Mouse (Mus musculus): ENCODE measurements around the gene Glt8d2. TPM values are rescaled to one million over a fixed set of nuclear protein-coding genes. Genes with fewer than 3 reads are reported as not detected.
A peak's percentile ranks its signal among the peaks of the same experiment; 100 is the strongest.

Glt8d2 gene
- polyA plus RNA-seq (2015; fragmentation: Nextera tagmentation; extraction: Ambion mirVana), result 14.0 and 15.0 TPM in 2 replicates

DNA sequence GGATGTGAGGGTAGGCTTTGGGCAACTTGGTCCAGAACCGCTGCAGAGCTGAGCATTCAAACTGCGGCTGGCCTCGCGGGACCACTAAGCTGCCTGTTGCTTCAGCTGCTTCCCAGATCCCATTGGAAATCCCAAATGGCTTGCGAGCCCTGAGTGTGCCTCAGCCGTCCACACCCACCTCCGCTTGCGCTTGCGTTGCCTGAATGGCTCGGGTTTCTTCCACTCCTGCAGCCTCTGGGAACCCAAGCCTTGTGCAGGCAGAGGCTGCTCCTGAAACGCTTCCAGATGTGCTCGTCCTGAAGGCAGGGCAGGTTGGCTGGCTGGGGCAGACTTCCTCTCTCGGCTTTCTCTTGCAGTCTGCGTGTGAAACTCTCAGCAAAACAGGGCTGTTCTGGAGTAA is at the start of gene Glt8d2:
Gene Glt8d2 (minus strand): TSS at position 157 of the 400 bp plus-strand sequence.
- Histone ChIP-seq H3K9ac (peak within 1 kb of the TSS; percentile 58), H3K27me3 (no peaks in the 10 kb centered on the region), H3K27ac (peak within 1 kb of the TSS; percentile 88), H3K9me3 (no peaks in the 10 kb centered on the region), H3K4me1 (peaks cover 22% of the 10 kb centered on the region), H3K36me3 (no peaks in the 10 kb centered on the region), H3K4me3 (peak within 1 kb of the TSS; percentile 42), H3K4me2 (replicated peaks) (peak within 1 kb of the TSS; percentile 60)
- under 1% methylated on average over 14 of the region's 14 CpGs for WGBS
- peak; percentile 98 for ATAC-seq (ENCODE audit: low FRiP score, low read depth)

GRCm38 (mm10) chr10:82699296-82699941 is 9.0 kb upstream of the Glt8d2 start:
- peak overlapping the region; percentile 85 for H3K4me2 ChIP-seq (replicated peaks)
- peak overlapping the region; percentile 87 for H3K9ac ChIP-seq
- ATAC-seq (ENCODE audit: low FRiP score, low read depth), result peak; percentile 76
- H3K4me3 ChIP-seq, result peak overlapping the region; percentile 95
- no peaks in the 10 kb centered on the region for H3K27me3 ChIP-seq
- peak overlapping the region; percentile 67; the same call in 1 of the 2 replicates for H3K27ac ChIP-seq
- no peaks in the 10 kb centered on the region for H3K9me3 ChIP-seq
- under 1% methylated on average over 59 of the region's 59 CpGs for WGBS
- H3K36me3 ChIP-seq, result peaks cover 17% of the 10 kb centered on the region
- peaks cover 16% of the 10 kb centered on the region for H3K4me1 ChIP-seq

DNA sequence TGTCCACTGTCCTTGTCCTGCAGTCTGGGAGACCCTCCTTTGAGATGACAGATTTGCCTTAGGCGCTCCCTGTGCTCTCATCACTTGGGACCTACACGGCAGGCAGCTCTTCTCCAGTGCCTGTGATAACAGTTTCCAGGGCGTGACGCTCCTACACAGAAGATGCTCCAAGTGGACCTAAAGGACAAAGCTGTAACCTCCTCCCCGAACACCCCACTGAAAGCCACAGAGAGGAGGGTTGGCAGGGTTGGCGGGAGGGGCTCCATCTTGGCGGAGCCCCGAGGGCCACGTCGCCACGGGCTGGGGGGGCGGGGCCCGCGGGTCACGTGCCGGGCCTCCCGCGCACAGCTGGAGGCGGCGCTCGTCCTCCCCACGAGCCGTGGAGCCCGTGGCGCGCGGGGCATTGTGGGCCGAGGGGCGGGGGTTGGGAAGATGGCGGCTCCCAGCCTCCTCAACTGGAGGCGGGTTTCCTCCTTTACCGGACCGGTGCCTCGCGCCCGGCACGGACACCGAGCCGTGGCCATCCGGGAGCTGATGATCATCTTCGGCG is 8.3 kb upstream of the Glt8d2 start:
- Histone ChIP-seq H3K4me1 (peaks cover 16% of the 10 kb centered on the region), H3K27me3 (no peaks in the 10 kb centered on the region), H3K4me2 (replicated peaks) (peak overlapping the region; percentile 85), H3K36me3 (peaks cover 13% of the 10 kb centered on the region), H3K4me3 (peak overlapping the region; percentile 95), H3K9me3 (no peaks in the 10 kb centered on the region), H3K27ac (peak overlapping the region; percentile 67; the same call in 1 of the 2 replicates), H3K9ac (peak overlapping the region; percentile 87)
- peak; percentile 94 for ATAC-seq (ENCODE audit: low FRiP score, low read depth)
- WGBS, result under 1% methylated on average over 40 of the region's 42 CpGs

- Histone ChIP-seq H3K36me3 (peaks cover 10% of the 10 kb centered on the region), H3K4me1 (peaks cover 16% of the 10 kb centered on the region), H3K9me3 (no peaks in the 10 kb centered on the region), H3K9ac (no peak overlapping the region), H3K27ac (no peak overlapping the region), H3K4me3 (no peak overlapping the region), H3K27me3 (no peaks in the 10 kb centered on the region), H3K4me2 (replicated peaks) (no peak overlapping the region)
- ATAC-seq (ENCODE audit: low FRiP score, low read depth), result no peak
- WGBS, result 83% methylated on average over 3 of the region's 3 CpGs
These were observed 7.0 kb upstream of the Glt8d2 start for GRCm38 (mm10) chr10:82697305-82697898.

DNA sequence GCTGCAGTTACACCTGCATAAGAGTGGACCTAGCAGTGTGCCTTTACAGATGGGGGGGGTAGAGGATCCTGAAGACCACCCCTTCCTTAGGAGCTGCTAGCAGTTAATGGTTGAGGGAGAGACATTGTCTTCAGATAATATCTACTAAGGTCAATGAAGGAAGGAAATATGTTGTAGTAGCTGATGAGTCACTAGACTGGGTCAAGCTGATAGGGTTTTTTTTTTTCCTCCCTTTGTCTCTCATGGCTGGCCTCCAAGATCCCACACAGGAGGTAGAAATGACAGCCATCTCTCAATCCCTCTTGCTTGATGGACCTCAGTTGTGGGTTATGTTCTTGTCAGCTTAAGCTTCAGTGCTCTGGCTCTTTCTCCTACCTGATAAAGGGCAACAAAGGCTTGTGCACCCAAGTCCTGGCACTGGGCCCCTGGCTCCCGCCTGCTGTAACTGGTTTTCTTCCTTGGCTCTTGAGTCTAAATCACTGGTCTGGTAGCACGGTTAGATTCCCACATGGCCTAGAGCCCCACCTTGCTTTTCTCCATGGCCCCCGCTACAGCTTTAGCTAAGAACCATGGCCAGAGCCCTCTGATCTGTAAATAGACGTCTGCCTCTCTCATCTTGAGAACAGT is 6.1 kb upstream of the Glt8d2 start:
- Histone ChIP-seq H3K36me3 (peaks cover 4% of the 10 kb centered on the region), H3K9me3 (no peaks in the 10 kb centered on the region), H3K27me3 (no peaks in the 10 kb centered on the region), H3K4me1 (peaks cover 17% of the 10 kb centered on the region), H3K4me3 (no peak overlapping the region), H3K27ac (no peak overlapping the region), H3K9ac (no peak overlapping the region), H3K4me2 (replicated peaks) (no peak overlapping the region)
- no peak for ATAC-seq (ENCODE audit: low FRiP score, low read depth)
- 64% methylated on average over 4 of the region's 4 CpGs for WGBS

DNA sequence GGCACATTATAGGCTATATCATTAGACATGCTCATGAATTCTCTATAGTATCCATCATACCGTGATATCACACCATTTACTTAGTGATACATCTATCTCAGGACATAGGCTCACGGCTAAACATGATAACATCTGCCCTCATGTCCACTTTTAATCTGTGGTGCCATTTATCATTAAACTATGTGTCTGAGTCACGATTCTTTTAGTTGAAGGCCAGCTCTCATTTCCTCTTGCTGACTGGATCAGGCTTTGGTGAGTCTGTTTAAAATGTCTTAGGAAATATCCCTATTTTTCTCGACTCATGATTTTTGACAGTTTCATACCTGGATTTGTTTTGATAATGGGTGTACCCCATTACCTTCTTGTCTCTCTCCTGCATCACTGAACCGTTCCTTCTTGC is 5.5 kb upstream of the Glt8d2 start, which contains the start of gene Hcfc2:
Gene Hcfc2 (plus strand): TSS at position 205 of the 400 bp plus-strand sequence.
- WGBS, result 87% methylated on average over 5 of the region's 5 CpGs
- no peak for ATAC-seq (ENCODE audit: low FRiP score, low read depth)
- no peaks in the 10 kb centered on the region for H3K9me3 ChIP-seq

DNA sequence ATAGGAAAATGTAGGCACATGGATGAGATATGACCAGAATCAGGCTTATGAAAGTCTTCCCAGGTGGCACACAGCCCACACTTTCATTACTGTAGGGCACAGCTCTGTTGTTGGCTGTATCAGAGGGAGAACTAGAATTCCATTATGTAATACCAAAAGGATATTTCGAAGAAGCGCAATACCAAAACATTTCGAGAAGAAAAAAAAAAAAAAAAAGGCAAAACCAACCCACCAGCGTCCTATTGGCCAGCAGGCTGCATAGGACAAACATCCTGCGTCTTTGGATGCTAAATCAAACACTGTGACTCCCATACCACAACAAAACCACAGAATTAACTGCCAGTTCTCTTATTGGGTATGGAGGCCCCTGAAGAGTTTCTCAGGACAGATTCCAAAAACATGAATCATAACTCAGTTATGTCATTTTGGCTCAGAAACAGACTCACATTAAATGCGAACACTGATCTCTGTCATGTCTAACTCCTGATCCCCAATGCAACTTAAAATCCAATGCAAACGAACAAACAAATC is 704 bp downstream of the Glt8d2 start:
- peak; percentile 64 for ATAC-seq (ENCODE audit: low FRiP score, low read depth)
- H3K9ac ChIP-seq, result peak overlapping the region; percentile 58
- 51% methylated on average over 7 of the region's 7 CpGs for WGBS

More for the DNA sequence above, 5.5 kb upstream of the Glt8d2 start, which contains the start of gene Hcfc2:
- no peak within 1 kb of the TSS for H3K27ac ChIP-seq
- H3K9ac ChIP-seq, result no peak within 1 kb of the TSS
- no peak within 1 kb of the TSS for H3K4me3 ChIP-seq
- H3K4me1 ChIP-seq, result peaks cover 23% of the 10 kb centered on the region
- H3K27me3 ChIP-seq, result no peaks in the 10 kb centered on the region
- H3K36me3 ChIP-seq, result no peaks in the 10 kb centered on the region
- H3K4me2 ChIP-seq (replicated peaks), result no peak within 1 kb of the TSS

DNA sequence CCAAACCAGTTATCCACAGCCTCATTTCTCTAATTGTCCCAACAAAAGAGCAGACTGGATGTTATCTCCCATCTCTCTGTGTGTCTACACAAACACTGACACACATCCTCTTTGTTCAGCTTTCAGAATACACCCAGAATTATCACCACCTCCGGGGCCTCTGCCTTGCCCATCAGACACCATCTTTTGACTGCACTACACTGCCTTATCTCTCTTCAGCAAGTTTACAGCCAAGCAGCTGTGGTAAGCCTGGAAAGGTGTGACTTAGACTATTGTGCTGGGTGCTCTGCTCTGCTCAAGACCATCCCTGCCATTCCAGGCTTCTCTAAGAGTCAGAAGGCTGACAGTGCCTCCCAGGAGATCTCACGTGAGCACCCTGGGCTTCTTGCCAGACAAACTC is 5.0 kb downstream of the Glt8d2 start:
- Histone ChIP-seq H3K9ac (no peak overlapping the region), H3K4me1 (peaks cover 11% of the 10 kb centered on the region), H3K9me3 (no peaks in the 10 kb centered on the region), H3K4me3 (no peak overlapping the region), H3K27ac (no peak overlapping the region), H3K4me2 (replicated peaks) (no peak overlapping the region), H3K27me3 (no peaks in the 10 kb centered on the region), H3K36me3 (no peaks in the 10 kb centered on the region)
- no peak for ATAC-seq (ENCODE audit: low FRiP score, low read depth)
- 63% methylated on average over 2 of the region's 2 CpGs for WGBS

More for the DNA sequence above, 704 bp downstream of the Glt8d2 start:
- Histone ChIP-seq H3K4me2 (replicated peaks) (peak overlapping the region; percentile 60), H3K4me3 (peak overlapping the region; percentile 42), H3K27ac (peak overlapping the region; percentile 88), H3K36me3 (no peaks in the 10 kb centered on the region), H3K27me3 (no peaks in the 10 kb centered on the region), H3K9me3 (no peaks in the 10 kb centered on the region), H3K4me1 (peaks cover 22% of the 10 kb centered on the region)

- H3K4me1 ChIP-seq, result no peaks in the 10 kb centered on the region
These were observed 8.8 kb downstream of the Glt8d2 start for GRCm38 (mm10) chr10:82681639-82682038.

DNA sequence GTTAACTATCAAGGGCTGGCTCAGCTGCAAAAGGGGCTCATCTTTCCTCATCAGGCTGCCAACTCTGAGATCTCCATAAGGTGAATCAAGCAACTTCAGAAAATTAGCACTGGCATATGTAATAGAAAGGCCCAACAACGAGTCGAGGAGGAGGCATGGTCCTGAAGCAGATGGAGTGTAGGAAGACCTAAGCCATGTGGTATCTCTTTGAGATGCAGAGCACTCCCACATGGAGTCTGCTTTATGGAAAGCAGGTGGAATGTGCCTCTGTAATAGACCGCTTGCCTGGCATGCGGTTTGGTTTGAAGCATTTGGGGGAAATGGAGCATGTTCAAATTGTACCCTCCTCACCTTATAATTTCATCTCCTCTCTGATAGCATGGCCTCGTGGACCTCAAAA is 9.7 kb downstream of the Glt8d2 start:
- no peaks in the 10 kb centered on the region for H3K27me3 ChIP-seq
- no peak overlapping the region for H3K4me2 ChIP-seq (replicated peaks)
- H3K4me3 ChIP-seq, result no peak overlapping the region
- no peaks in the 10 kb centered on the region for H3K4me1 ChIP-seq
- H3K9me3 ChIP-seq, result no peaks in the 10 kb centered on the region
- no peak overlapping the region for H3K9ac ChIP-seq
- 90% methylated on average over 5 of the region's 5 CpGs for whole genome bisulfite sequencing
- no peak for ATAC-seq (ENCODE audit: low FRiP score, low read depth)
- H3K27ac ChIP-seq, result no peak overlapping the region
- H3K36me3 ChIP-seq, result no peaks in the 10 kb centered on the region

More at GRCm38 (mm10) chr10:82681639-82682038, 8.8 kb downstream of the Glt8d2 start:
- 84% methylated on average over 7 of the region's 7 CpGs for WGBS
- no peak overlapping the region for H3K27ac ChIP-seq
- H3K9ac ChIP-seq, result no peak overlapping the region
- no peaks in the 10 kb centered on the region for H3K36me3 ChIP-seq
- no peak overlapping the region for H3K4me3 ChIP-seq
- no peak overlapping the region for H3K4me2 ChIP-seq (replicated peaks)
- no peaks in the 10 kb centered on the region for H3K9me3 ChIP-seq
- H3K27me3 ChIP-seq, result no peaks in the 10 kb centered on the region
- no peak for ATAC-seq (ENCODE audit: low FRiP score, low read depth)

- Histone ChIP-seq H3K9ac (no peak overlapping the region), H3K4me2 (replicated peaks) (no peak overlapping the region), H3K36me3 (no peaks in the 10 kb centered on the region), H3K4me3 (no peak overlapping the region), H3K27ac (no peak overlapping the region), H3K27me3 (no peaks in the 10 kb centered on the region), H3K4me1 (no peaks in the 10 kb centered on the region), H3K9me3 (no peaks in the 10 kb centered on the region)
- 80% methylated on average over 6 of the region's 6 CpGs for WGBS
- no peak for ATAC-seq (ENCODE audit: low FRiP score, low read depth)
These were observed 13.5 kb downstream of the Glt8d2 start for GRCm38 (mm10) chr10:82676949-82677348.

DNA sequence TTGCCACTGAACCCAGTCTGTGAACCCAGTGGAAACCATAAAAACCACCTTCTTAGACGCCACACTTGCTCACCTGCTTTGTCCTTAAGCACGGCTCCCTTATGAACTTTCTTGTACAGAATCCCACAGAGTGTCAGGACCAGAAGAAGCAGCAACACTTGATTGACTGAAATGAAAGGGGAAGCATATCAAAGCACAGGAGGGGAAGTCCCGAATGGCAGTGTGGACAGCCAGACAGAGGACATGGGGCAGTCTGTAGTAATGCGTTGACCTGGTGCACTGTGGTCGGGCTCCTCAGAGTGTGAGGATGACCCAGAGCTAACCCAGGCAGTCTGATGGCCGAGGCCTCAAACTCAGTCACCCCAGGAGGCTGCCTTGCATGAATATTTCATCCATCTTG is 20.2 kb downstream of the Glt8d2 start:
- Histone ChIP-seq H3K27me3 (no peaks in the 10 kb centered on the region), H3K9ac (no peak overlapping the region), H3K4me3 (no peak overlapping the region), H3K4me1 (peaks cover 4% of the 10 kb centered on the region), H3K4me2 (replicated peaks) (no peak overlapping the region), H3K9me3 (no peaks in the 10 kb centered on the region), H3K27ac (no peak overlapping the region), H3K36me3 (no peaks in the 10 kb centered on the region)
- ATAC-seq (ENCODE audit: low FRiP score, low read depth), result no peak
- 74% methylated on average over 6 of the region's 6 CpGs for WGBS

Measured in limb, embryonic 13.5 days (tissue).